Mouse (Mus musculus): ENCODE data around the gene Katnal1.

- TF ChIP-seq POLR2A (IDR thresholded peaks at IDR 0.05; ENCODE audit: control insufficient read depth in 1 of 2, insufficient read depth in 1 of 2, low read depth in 1 of 2, low read length in 2 of 2, poor library complexity in 1 of 2) (no peak), CTCF (IDR thresholded peaks at IDR 0.05 in 2 of 3, conservative IDR thresholded peaks at IDR 0.05 in 1 of 3; ENCODE audit: control insufficient read depth in 1 of 3, insufficient read depth in 1 of 3, low read depth in 2 of 3, low read length in 3 of 3, poor library complexity in 1 of 3, severe bottlenecking in 1 of 3) (no peak), POLR2AphosphoS2 (IDR thresholded peaks at IDR 0.05; ENCODE audit: low read length) (no peak), POLR2AphosphoS5 (IDR thresholded peaks at IDR 0.05; ENCODE audit: borderline replicate concordance, low read depth, low read length) (no peak), MAX (IDR thresholded peaks at IDR 0.05; ENCODE audit: low read length) (no peak), KAT2A (conservative IDR thresholded peaks at IDR 0.05; ENCODE audit: low read depth, low read length) (no peak)
These were observed 25.4 kb upstream of the Katnal1 start for GRCm38 (mm10) chr5:148954314-148955060.
